8 mouse cellular contexts compared by ENCODE assay signal in the genomic region with DNA sequence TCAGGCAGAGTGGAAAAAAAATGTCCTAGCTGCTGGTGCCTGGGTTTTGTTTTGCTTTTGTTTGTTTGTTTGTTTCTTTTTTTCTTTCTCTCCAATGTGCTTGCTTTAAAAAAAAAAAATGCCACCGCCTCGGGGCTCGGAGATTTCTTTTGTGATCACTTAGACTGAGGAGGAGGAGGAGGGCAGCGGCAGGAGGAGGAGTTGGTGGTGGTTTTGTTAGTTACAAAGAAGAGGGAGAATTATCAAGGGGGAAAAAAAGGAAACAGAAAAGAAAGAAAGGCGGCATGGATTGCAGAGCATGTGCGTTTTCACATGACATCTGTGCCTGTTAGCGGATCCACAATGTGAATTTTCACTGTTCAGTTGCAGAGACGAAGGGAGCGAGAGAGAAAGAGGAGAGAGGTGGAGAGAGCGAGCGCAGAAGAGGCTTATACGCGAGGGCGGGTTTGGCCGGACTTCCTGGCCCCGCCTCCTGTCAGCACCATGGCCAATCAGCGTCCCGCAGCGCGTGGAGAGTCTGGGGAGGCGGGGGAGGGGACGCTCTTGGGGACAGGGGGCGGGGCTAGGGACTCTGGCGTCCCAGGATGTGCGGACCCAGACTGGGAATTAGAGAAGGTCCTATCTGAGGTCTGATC. TPM values are rescaled to one million over a fixed set of nuclear protein-coding genes. Genes with fewer than 3 reads are reported as not detected.
DNase-seq lines count a peak whose midpoint lies in the region; ATAC-seq and TF ChIP-seq lines count a peak whose summit lies in the region.

A gene (minus strand): TSS at position 404 of the 635 bp plus-strand sequence.

- H3K4me3 ChIP-seq in hindbrain, embryonic 14.5 days (replicated peaks; ENCODE audit: low read length) = peak within 1 kb of the TSS; percentile 66
- H3K4me3 ChIP-seq in lung, postnatal 0 days (ENCODE audit: low read depth, low read length) = peak within 1 kb of the TSS; percentile 44

- TF ChIP-seq EP300 in lung, postnatal 0 days (IDR thresholded peaks at IDR 0.05) = no peak

- TF ChIP-seq CTCF in lung, postnatal 0 days (IDR thresholded peaks at IDR 0.05) = no peak

- peak; percentile 94 for DNase-seq in ZHBTc4 (ENCODE audit: low read depth, low spot score)
- DNase-seq in cerebellum, postnatal 25 days = peak; percentile 79 to 90
- peak; percentile 86 to 88 for DNase-seq in frontal cortex, postnatal 36 days (ENCODE audit: low spot score in 2 of 2)
- peak; percentile 84 for DNase-seq in hindbrain, embryonic 14.5 days (ENCODE audit: low spot score)
- DNase-seq in layer of hippocampus, postnatal 14 days (ENCODE audit: low spot score in 2 of 2) = peak; percentile 83 to 92
- DNase-seq in lung, postnatal 0 days (ENCODE audit: low spot score) = peak; percentile 90
- DNase-seq in retina, postnatal 1 day = peak; percentile 98
- DNase-seq in yolk sac, embryonic 10.5 days (ENCODE audit: low spot score) = peak; percentile 79

- H3K4me2 ChIP-seq in hindbrain, embryonic 14.5 days (replicated peaks) = peak within 1 kb of the TSS; percentile 75
- peak within 1 kb of the TSS; percentile 60 for H3K4me2 ChIP-seq in lung, postnatal 0 days (replicated peaks; ENCODE audit: low read depth, low read length)

- ATAC-seq in hindbrain, embryonic 14.5 days (ENCODE audit: low FRiP score) = peak; percentile 97
- peak; percentile 99 for ATAC-seq in lung, postnatal 0 days

- peak within 1 kb of the TSS; percentile 73 for H3K27ac ChIP-seq in hindbrain, embryonic 14.5 days
- H3K27ac ChIP-seq in lung, postnatal 0 days (ENCODE audit: low read length) = no peak within 1 kb of the TSS

- under 1% methylated on average over 25 of the region's 25 CpGs for WGBS in hindbrain, embryonic 14.5 days
- under 1% methylated on average over 25 of the region's 25 CpGs for WGBS in lung, postnatal 0 days

- peaks cover 20% of the 10 kb centered on the region; the same call in 1 of the 2 replicates for H3K4me1 ChIP-seq in hindbrain, embryonic 14.5 days (replicated peaks; ENCODE audit: control insufficient read depth, insufficient read depth, low read length)
- peaks cover 7% of the 10 kb centered on the region; the same call in 1 of the 2 replicates for H3K4me1 ChIP-seq in lung, postnatal 0 days (ENCODE audit: insufficient read depth, low read depth, low read length)

- no peaks in the 10 kb centered on the region for H3K9me3 ChIP-seq in hindbrain, embryonic 14.5 days (ENCODE audit: control insufficient read depth, low read length)
- no peaks in the 10 kb centered on the region for H3K9me3 ChIP-seq in lung, postnatal 0 days (ENCODE audit: low read length)

- no peaks in the 10 kb centered on the region for H3K27me3 ChIP-seq in hindbrain, embryonic 14.5 days (ENCODE audit: control insufficient read depth, insufficient read depth, low read length)
- H3K27me3 ChIP-seq in lung, postnatal 0 days (replicated peaks; ENCODE audit: insufficient read depth, low read length) = 0 out of 2 replicates have a peak, but pooled peaks cover 11% of the 10 kb centered on the region

- peak within 1 kb of the TSS; percentile 57 for H3K9ac ChIP-seq in hindbrain, embryonic 14.5 days
- no peak within 1 kb of the TSS for H3K9ac ChIP-seq in lung, postnatal 0 days (replicated peaks; ENCODE audit: low read depth)

- H3K36me3 ChIP-seq in hindbrain, embryonic 14.5 days (replicated peaks; ENCODE audit: control insufficient read depth, insufficient read depth) = no peaks in the 10 kb centered on the region
- no peaks in the 10 kb centered on the region for H3K36me3 ChIP-seq in lung, postnatal 0 days (ENCODE audit: insufficient read depth, low read length)

RNA-seq across cellular contexts. Expression of the gene that starts here (rescaled TPM):
- polyA plus RNA-seq in hindbrain, embryonic 14.5 days (2014; fragmentation: Nextera tagmentation; extraction: Ambion mirVana) = 13.7 and 14.9 TPM in 2 replicates
- 10 to 100 TPM; 16.4 to 17.2 TPM for total RNA-seq in layer of hippocampus, postnatal 14 days (2021)
- polyA plus RNA-seq in lung, postnatal 0 days (2015; fragmentation: Nextera tagmentation; extraction: Ambion mirVana) = 0.14 and 0.23 TPM in 2 replicates

Comparison
In these comparisons a context has a peak if more than half of its experiments do, and no peak if none do; other contexts are left out.
1. RNA of the gene that starts here (polyA plus RNA-seq): 13.7 to 14.9 TPM in hindbrain, embryonic 14.5 days; 0.14 to 0.23 TPM in lung, postnatal 0 days; every median in the first group is over 10 times any median in the second.
2. Peak in DNase-seq, ATAC-seq, H3K4me3 ChIP-seq and H3K4me2 ChIP-seq in lung, postnatal 0 days; RNA of the gene not detected or under 1 TPM.
3. Peak in every context shown above with its lines, with median percentiles within 50 percentile points of each other: DNase-seq.